Mouse (Mus musculus) limb, embryonic 14.5 days (tissue): ENCODE measurements at regions not wholly inside any gene's neighbourhood (a gene's known extent, or its start where the extent isn't known, plus 50 kb on each side); places are given as distances from the start of the nearest gene placed in this dataset.

Experiments
- ATAC-seq: fragments of 200-750 bp; cut with Nextera tagmentation; 2 replicates; pipeline ENCODE4 v1.8.0; 2017; ENCODE audit warnings: low read depth, moderate number of reproducible peaks, moderate TSS enrichment; ENCODE audit not compliant: low FRiP score
- DNase-seq: peaks from one replicate; pipeline ENCODE4 v3.0.0-alpha.2; 2015; ENCODE audit warnings: low spot score
- H3K27ac ChIP-seq: fragments of 300-500 bp; sonication (generic); replicated peaks from 2 replicates; pipeline ENCODE4 v1.5.1; 2014; ENCODE audit warnings: low read depth, mild to moderate bottlenecking, low read length, moderate library complexity, mixed read lengths
- H3K27me3 ChIP-seq: fragments of 300-500 bp; sonication (generic); 2 replicates; pipeline ENCODE4 v1.6.1; 2014; ENCODE audit warnings: low read length, mixed read lengths; ENCODE audit not compliant: control insufficient read depth, insufficient read depth
- H3K36me3 ChIP-seq: fragments of 300-500 bp; sonication (generic); 2 replicates; pipeline ENCODE4 v1.6.1; 2014; ENCODE audit warnings: mild to moderate bottlenecking, low read length, moderate library complexity, mixed read lengths; ENCODE audit not compliant: control insufficient read depth, insufficient read depth
- H3K4me1 ChIP-seq: fragments of 300-500 bp; sonication (generic); 2 replicates; pipeline ENCODE4 v1.6.1; 2014; ENCODE audit warnings: antibody characterized with exemption, low read length, mixed read lengths; ENCODE audit not compliant: control insufficient read depth, insufficient read depth
- H3K4me2 ChIP-seq: fragments of 300-500 bp; sonication (generic); replicated peaks from 2 replicates; pipeline ENCODE4 v1.6.1; 2014; ENCODE audit warnings: low read depth, mild to moderate bottlenecking, low read length, moderate library complexity; ENCODE audit not compliant: severe bottlenecking
- H3K4me3 ChIP-seq: fragments of 300-500 bp; sonication (generic); replicated peaks from 2 replicates; pipeline ENCODE4 v1.5.1; 2014; ENCODE audit warnings: low read length
- H3K9ac ChIP-seq: fragments of 300-500 bp; sonication (generic); 2 replicates; pipeline ENCODE4 v1.6.1; 2014; ENCODE audit warnings: mild to moderate bottlenecking, low read depth, low read length, moderate library complexity; ENCODE audit not compliant: severe bottlenecking
- H3K9me3 ChIP-seq: fragments of 300-500 bp; sonication (generic); 2 replicates; pipeline ENCODE4 v1.6.1; 2016; ENCODE audit warnings: low read length; ENCODE audit not compliant: control insufficient read depth
- POLR2A ChIP-seq: fragments of 200-500 bp; IDR thresholded peaks from 2 replicates; pipeline ENCODE4 v1.8.0; 2012; ENCODE audit warnings: inconsistent platforms, mild to moderate bottlenecking, moderate library complexity, borderline replicate concordance; ENCODE audit not compliant: insufficient read depth, insufficient read length; ENCODE audit errors: extremely low read depth
- WGBS: fragments of 180-500 bp; shearing (Covaris S2); extraction: QIAGEN DNeasy Blood & Tissue Kit; methylation state at CpG from one replicate; pipeline ENCODE4 v1.1.7; 2014; 5-methylcytosine and 5-hydroxymethylcytosine counted together

- Histone ChIP-seq H3K27me3 (peaks cover 24% of the 10 kb centered on the region), H3K9me3 (no peaks in the 10 kb centered on the region), H3K9ac (no peak overlapping the region), H3K4me1 (peaks cover 17% of the 10 kb centered on the region), H3K27ac (0 out of 2 replicates have a peak overlapping the region, but pooled peaks have one; percentile 48), H3K4me2 (peak overlapping the region; percentile 36), H3K36me3 (no peaks in the 10 kb centered on the region), H3K4me3 (no peak overlapping the region; the same call in 1 of the 2 replicates)
- ATAC-seq (no peak), DNase-seq (no peak)
- WGBS: 11% methylated on average over 10 of the region's 10 CpGs
- TF ChIP-seq POLR2A: no peak
Observed at GRCm38 (mm10) chr2:172789260-172789659, 150.9 kb downstream of the Bmp7 start.

- Histone ChIP-seq H3K36me3 (no peaks in the 10 kb centered on the region), H3K27ac (no peak overlapping the region), H3K9me3 (no peaks in the 10 kb centered on the region), H3K4me2 (no peak overlapping the region), H3K27me3 (peaks cover 16% of the 10 kb centered on the region), H3K4me1 (peaks cover 17% of the 10 kb centered on the region), H3K9ac (no peak overlapping the region), H3K4me3 (no peak overlapping the region)
- DNase-seq: no peak
- 64% methylated on average over 10 of the region's 10 CpGs for WGBS
- no peak for ATAC-seq
- no peak for TF ChIP-seq POLR2A
Observed at GRCm38 (mm10) chr2:172792555-172792954, 147.6 kb downstream of the Bmp7 start.

- Histone ChIP-seq H3K9me3 (no peaks in the 10 kb centered on the region), H3K27ac (no peak overlapping the region), H3K4me2 (no peak overlapping the region), H3K9ac (no peak overlapping the region), H3K4me3 (no peak overlapping the region), H3K36me3 (no peaks in the 10 kb centered on the region), H3K27me3 (0 out of 2 replicates have a peak, but pooled peaks cover 6% of the 10 kb centered on the region), H3K4me1 (peaks cover 15% of the 10 kb centered on the region)
- TF ChIP-seq POLR2A: no peak
- WGBS: 76% methylated on average over 8 of the region's 8 CpGs
- ATAC-seq: no peak
- DNase-seq: no peak
Observed at GRCm38 (mm10) chr2:172793991-172794390, 146.1 kb downstream of the Bmp7 start.

- Histone ChIP-seq H3K27ac (no peak overlapping the region), H3K27me3 (no peaks in the 10 kb centered on the region), H3K4me1 (peaks cover 10% of the 10 kb centered on the region), H3K4me2 (no peak overlapping the region), H3K4me3 (no peak overlapping the region), H3K9me3 (no peaks in the 10 kb centered on the region), H3K9ac (no peak overlapping the region), H3K36me3 (no peaks in the 10 kb centered on the region)
- ATAC-seq (no peak), DNase-seq (no peak)
- 81% methylated on average over 10 of the region's 10 CpGs for WGBS
- no peak for TF ChIP-seq POLR2A
Observed at GRCm38 (mm10) chr2:172794771-172795170, 145.3 kb downstream of the Bmp7 start.

GRCm38 (mm10) chr2:172796104-172796503 lies 144.0 kb downstream of the Bmp7 start:
- H3K27ac ChIP-seq: no peak overlapping the region
- H3K4me2 ChIP-seq: no peak overlapping the region
- H3K9me3 ChIP-seq: no peaks in the 10 kb centered on the region
- DNase-seq: no peak
- no peak for TF ChIP-seq POLR2A
- H3K4me3 ChIP-seq: no peak overlapping the region
- H3K9ac ChIP-seq: no peak overlapping the region
- no peaks in the 10 kb centered on the region for H3K36me3 ChIP-seq
- H3K27me3 ChIP-seq: no peaks in the 10 kb centered on the region
- WGBS: 72% methylated on average over 6 of the region's 6 CpGs
- peaks cover 16% of the 10 kb centered on the region for H3K4me1 ChIP-seq
- ATAC-seq: no peak

- Histone ChIP-seq H3K4me1 (peaks cover 20% of the 10 kb centered on the region), H3K9me3 (no peaks in the 10 kb centered on the region), H3K27ac (no peak overlapping the region), H3K4me2 (no peak overlapping the region), H3K4me3 (no peak overlapping the region), H3K9ac (no peak overlapping the region), H3K36me3 (no peaks in the 10 kb centered on the region), H3K27me3 (no peaks in the 10 kb centered on the region)
- DNase-seq (no peak), ATAC-seq (no peak)
- WGBS: 26% methylated on average over 6 of the region's 6 CpGs
- TF ChIP-seq POLR2A: no peak
Observed at GRCm38 (mm10) chr2:172796955-172797354, 143.2 kb downstream of the Bmp7 start.
